Mouse (Mus musculus): ENCODE data around the gene Ndufc2.

The Ndufc2 gene

GRCm38 (mm10) chr7:97399960-97400715, at the start of gene Ndufc2:
Gene Ndufc2 (plus strand): TSS chr7:97400003.
- DNase-seq (ENCODE audit: low read depth, low spot score): peak; percentile 89

DNA sequence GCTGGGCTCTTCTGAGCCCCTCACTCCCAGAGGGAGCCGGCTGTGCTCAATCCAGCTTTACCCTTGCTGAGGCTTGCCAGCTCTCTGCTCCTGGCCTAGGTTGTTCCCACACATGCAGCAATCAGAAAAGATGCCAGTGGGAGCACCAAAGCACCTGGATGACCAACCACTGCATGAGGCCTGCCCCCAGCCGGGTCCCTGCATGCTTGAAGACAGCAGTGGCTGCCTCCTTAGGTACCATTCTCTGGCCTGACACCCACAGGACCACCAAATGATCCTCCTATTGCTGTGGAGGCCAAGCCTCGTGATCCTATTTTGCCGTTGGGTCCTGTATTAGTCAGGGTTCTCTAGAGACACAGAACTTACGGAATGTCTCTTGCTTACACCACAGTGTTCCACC, 48.9 kb upstream of the Ndufc2 start:
- DNase-seq (ENCODE audit: low read depth, low spot score): no peak

DNA sequence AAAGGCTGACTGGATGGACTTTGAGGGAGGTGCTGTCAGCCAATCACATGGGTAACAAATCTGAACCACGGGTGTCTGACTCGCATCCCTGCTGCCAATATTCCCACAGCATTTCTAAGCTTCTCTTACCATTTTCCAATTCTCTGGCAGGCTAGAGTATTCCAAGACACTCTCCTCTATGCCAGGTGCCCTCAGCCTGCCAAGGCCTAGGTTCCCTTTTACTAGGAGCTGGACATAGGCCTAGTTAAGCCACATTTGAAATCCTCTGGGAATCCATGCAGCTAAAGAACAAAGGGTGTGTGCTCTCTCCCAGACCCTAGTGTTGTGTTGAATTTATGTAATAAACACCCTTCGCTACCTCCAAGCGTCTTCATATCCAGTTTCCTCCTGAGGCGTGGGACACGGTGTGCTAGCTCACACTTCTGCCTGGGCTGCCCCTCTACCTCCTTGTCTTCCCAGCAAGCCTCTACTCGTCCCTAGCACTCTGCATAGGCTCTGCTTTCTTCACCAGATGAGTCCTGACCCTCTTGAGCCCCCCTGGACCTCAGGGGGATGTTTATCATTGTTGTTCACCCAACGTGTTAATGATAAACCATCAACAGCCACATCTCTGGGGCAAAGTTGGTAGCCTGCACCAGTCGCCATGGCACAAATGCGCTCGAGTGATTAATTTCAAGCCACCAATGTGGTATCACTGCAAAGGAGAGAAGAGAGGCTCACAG, 47.9 kb upstream of the Ndufc2 start:
- no peak for DNase-seq (ENCODE audit: low read depth, low spot score)

- no peak for DNase-seq (ENCODE audit: low read depth, low spot score)
These were observed 46.4 kb upstream of the Ndufc2 start for GRCm38 (mm10) chr7:97353356-97353755.

GRCm38 (mm10) chr7:97355068-97355841, 44.5 kb upstream of the Ndufc2 start:
- no peak for DNase-seq (ENCODE audit: low read depth, low spot score)

- no peak for DNase-seq (ENCODE audit: low read depth, low spot score)
These were observed 43.5 kb upstream of the Ndufc2 start for GRCm38 (mm10) chr7:97356253-97356652.

DNA sequence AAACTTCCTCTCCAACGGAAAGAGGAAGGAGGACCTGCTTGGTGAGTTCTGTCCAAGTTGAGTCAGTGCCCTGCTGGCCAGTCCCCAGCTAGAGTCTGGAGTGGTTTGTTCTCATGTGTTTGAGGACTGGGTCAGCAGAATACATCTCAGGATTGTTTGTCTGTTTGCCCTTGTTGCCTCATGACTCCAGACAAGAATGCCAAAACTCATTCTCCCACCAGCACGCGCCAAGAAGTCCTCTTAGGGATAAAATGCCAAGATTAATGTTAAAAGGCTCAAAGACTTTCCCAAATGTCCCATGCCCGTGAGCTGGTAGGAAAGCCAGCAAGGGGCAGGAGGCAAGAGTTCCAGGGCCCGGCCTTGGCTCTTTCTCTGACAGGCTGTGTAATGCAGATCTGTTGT, 42.9 kb upstream of the Ndufc2 start:
- no peak for DNase-seq (ENCODE audit: low read depth, low spot score)

DNA sequence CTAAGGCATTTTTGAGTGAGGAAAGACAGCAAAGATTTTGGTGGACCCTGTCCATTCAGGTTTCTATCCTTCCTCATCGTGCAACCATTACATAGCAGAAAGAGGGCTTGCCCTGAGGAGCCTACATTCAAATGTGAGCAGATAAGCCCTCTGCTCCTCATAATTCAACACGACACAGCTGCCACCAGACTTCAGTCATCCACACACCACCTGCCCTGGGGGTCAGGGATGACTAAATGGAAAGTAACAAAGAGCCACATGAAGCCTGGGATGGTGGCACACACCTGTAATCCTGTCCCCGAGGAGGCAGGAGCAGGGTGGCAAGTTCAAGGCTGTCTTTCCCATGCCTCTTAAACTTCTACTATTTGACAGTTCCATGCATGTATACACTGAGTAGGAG, 42.0 kb upstream of the Ndufc2 start:
- no peak for DNase-seq (ENCODE audit: low read depth, low spot score)

DNA sequence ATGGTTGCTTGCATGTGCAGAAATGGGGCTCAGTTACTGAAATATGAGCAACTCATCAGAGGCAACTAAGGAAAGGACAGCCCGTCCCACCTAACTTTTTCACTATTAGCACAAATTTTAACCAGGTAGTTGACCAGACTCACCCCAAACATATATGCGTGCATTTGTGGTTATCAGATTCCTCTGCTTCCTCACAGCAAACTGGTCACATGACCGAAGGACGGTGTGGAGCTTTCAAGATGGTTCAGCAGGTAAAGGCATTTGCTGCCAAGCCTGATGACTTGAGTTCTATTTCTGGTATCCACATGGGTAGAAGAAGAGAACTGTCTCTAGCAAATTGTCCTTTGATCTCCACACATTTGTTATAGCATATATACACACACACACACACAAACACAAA, 41.5 kb upstream of the Ndufc2 start:
- DNase-seq (ENCODE audit: low read depth, low spot score): no peak

GRCm38 (mm10) chr7:97360166-97360565, 39.6 kb upstream of the Ndufc2 start:
- peak; percentile 49 for DNase-seq (ENCODE audit: low read depth, low spot score)

GRCm38 (mm10) chr7:97360955-97361354, 38.8 kb upstream of the Ndufc2 start:
- no peak for DNase-seq (ENCODE audit: low read depth, low spot score)

DNA sequence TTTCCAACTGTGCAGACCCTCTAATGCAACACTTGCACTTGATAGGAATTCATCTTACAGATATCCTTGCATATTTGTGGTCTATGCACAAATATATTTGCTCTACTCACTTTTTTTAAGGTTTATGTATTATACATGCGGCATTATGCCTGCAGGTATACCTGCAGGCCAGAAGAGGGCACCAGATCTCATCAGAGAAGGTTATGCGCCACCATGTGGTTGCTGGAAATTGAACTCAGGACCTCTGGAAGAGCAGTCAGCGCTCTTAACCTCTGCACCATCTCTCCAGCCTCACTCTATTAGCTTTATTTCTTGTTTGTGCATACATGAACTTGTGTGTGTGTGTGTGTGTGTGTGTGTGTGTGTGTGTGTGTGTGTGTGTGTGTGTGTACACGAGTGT, 38.3 kb upstream of the Ndufc2 start:
- peak; percentile 83 for DNase-seq (ENCODE audit: low read depth, low spot score)

DNA sequence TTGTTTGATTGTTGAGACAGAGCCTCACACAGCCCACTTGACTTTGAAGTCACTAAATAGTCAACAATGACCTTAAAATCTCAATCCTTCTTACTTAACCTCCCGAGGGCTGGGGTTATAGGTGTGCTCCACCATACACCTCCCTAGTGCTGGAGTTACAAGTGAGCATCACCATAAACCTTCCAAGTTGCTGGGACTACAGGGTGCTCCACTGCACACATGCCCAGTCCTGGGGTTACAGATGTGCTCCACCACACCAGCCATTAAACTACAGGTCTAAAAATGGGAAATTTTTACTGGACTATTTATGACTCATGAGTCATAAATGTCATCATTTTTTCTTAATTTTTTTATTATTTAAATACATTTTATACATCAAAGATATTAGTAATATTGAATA, 33.9 kb upstream of the Ndufc2 start:
- no peak for DNase-seq (ENCODE audit: low read depth, low spot score)

DNA sequence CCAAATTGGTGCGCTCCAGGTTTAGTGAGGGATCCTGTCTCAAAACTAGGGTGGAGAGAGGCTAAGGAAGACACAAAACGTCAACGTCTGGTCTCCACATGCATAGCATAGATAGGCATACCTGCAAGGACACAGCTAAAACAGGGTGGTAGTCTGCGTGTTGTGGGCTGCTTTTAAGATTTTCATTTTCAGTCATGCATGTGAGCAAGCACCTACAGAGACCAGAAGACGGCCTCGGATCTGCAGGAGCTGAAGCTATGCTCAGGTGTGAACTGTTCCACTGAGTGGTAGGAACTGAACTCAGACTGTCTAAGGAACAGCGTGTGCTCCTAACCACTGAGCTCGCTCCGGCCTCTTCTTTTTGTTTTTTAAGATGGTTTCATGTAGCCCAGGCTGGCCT, 24.7 kb upstream of the Ndufc2 start:
- no peak for DNase-seq (ENCODE audit: low read depth, low spot score)

DNA sequence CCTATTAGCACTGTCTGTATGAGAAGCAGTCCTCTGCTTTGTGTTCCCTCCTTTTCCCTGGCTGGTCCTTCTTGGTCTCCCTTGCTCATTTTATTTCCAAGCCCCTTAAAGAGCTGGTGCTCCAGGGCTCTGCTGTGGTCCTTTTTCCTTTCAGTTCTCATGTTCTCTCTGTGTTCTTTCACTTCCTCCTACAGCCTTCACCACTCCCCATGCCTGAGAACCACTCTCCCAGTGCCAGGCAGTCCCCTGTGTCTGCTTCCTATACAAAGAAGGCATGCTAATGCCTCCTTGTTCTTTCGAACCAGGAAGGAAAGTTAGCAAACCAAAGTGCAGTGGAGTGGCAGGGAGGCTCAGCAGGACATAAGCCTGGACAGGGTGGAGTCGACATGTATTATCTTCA, 23.9 kb upstream of the Ndufc2 start:
- no peak for DNase-seq (ENCODE audit: low read depth, low spot score)

DNA sequence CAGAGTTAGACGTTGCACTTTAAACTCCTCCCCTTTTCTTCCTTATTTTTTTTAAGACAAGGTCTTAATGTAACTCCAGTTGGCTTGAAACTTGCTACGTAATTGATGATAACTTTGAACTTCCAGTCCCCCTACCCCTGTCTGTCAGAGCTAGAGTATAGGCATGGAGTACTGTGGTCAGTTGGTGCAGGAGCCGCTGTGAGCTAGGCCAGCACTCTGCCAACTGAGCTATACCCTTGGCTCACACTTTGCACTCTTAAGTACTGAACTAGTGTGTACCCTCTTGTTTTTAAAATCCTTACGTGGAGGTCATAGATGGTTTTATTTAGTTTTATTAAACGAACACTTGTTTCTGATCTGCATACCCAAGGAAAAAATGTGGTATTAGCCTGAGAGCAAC, 20.5 kb upstream of the Ndufc2 start:
- DNase-seq (ENCODE audit: low read depth, low spot score): no peak

DNA sequence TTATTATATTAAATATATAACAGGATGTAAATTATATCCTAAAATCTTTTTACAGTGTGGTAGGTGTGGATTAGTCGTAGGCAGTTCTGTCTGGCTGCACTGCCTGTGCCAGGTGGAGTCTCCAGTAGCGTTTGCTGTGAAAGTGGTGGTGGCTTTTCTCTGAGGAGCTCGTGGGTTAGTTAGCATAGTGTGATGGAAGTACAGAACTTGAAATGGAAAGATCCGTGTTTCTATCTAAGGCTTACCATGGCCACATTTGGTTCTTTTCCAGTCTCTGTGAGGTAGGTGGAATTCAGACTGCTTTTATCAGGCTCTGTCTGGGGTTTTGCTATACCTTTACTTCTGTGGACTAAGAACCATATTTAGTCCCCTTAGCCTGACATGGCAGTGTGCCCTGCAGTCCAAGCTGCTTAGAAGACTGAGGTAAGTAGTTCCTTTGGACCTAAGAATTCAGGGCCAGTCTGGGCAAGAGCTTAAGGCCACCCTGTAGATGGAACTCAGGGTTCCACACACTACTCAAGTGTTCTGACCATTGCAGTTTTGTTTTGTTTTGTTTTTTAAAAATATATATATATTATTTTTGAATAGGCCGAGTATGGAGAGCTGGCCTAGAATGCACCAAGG, 19.2 kb upstream of the Ndufc2 start:
- no peak for DNase-seq (ENCODE audit: low read depth, low spot score)

DNA sequence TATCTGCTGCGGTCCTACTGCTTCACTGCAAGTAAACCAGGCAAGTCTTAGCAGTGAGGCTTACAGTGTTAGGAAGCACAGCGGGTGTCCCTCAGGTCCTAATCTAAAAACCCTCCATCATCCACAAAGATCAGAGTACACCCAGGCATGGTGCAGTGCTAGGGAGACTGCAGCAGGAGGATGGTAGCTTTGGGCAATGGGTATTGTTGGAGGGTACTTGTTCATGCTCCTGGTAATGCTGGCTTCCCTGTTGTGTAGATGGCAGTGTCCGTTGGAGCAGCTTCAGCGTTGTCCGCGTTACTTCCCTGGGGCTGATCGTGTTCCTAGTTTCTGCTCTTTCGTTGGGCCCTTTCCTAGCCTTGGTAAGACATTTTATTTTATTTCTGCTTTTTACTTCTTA, 17.1 kb upstream of the Ndufc2 start:
- DNase-seq (ENCODE audit: low read depth, low spot score): no peak

- DNase-seq (ENCODE audit: low read depth, low spot score): no peak
These were observed 16.2 kb upstream of the Ndufc2 start for GRCm38 (mm10) chr7:97383496-97384132.

DNA sequence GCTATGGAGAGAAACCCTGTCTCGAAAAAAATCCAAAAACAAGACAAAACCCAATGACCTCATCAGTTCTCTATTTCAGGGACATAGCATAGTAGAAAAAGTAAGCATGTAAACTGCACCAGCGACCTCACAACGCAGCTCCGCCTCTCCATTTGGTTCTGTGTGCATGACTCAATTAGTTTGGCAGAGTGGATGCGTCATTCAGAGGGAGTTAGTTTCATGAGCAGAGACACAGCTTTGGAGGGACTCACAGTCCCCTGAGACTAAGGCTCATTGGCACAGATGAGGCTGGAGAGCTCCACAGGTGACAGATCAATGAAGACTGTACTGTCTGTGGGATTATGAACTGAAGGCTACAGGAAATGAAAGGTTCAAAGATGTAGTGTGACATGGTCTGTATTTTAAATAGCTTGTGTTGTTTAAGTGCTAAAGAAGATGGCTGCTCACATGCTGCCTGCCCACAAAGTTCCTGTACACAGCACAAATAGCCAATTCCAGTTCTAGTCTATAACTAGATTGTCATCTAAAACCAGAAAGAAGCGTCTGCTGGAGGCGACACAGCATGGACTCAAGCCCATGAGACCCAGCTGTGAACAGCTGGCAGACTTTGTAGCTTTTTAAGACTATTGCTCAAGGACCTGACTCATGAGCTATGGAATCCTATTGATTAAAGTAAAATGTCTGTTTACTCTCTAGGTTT, 13.5 kb upstream of the Ndufc2 start:
- no peak for DNase-seq (ENCODE audit: low read depth, low spot score)

DNA sequence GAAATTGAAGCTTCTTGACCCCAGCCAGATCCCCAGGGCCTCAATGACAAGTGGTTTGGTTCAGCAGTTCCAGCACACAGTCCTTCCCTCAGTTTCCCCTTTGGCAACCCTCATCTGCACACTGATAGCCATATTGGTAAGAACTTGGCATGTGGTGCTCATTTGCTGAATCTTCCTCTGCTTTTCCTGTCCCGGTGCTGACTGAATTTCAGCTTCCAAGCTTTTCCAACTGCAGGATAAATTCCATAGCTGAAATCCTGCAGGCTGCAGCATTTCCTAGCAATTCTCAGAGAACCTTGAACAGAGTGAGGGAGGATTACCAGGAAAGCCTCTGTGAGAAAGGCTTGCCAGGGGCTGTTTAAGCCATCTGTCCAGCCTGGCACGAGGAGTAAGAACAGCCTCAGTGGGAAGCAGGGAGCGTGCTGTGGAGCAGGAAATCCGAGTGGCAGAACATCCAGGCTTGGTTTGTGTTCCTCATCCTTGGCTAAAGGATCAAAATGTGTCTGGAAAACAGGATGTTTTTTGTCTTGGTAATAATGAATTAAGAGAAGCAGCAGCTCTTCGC, 12.9 kb upstream of the Ndufc2 start:
- no peak for DNase-seq (ENCODE audit: low read depth, low spot score)
